Comparison of ENCODE assay signal across 26 mouse cellular contexts in genomic region chr16:7951616-7952015, GRCm38 (mm10).
"Had no signal": no experiment of that assay in that cellular context is flagged by ENCODE, and none has a peak within 500 bp of the region (broad histone marks: within the 10 kb centered on the region; RNA-seq: fewer than 3 reads in every experiment).

No protein-coding gene starts in this region.

- H3K9ac ChIP-seq: heart, embryonic 13.5 days; heart, embryonic 15.5 days; hindbrain, embryonic 13.5 days; hindbrain, embryonic 15.5 days; kidney, embryonic 15.5 days; limb, embryonic 13.5 days; limb, embryonic 15.5 days; liver, embryonic 12.5 days; liver, embryonic 14.5 days had no signal

- H3K4me1 ChIP-seq: heart, embryonic 13.5 days; heart, embryonic 15.5 days; hindbrain, embryonic 13.5 days; hindbrain, embryonic 15.5 days; kidney, embryonic 15.5 days; limb, embryonic 13.5 days; limb, embryonic 15.5 days; liver, embryonic 12.5 days had no signal

- H3K4me2 ChIP-seq: heart, embryonic 11.5 days; heart, embryonic 13.5 days; heart, embryonic 15.5 days; hindbrain, embryonic 13.5 days; hindbrain, embryonic 15.5 days; kidney, embryonic 15.5 days; limb, embryonic 13.5 days; limb, embryonic 15.5 days; liver, embryonic 12.5 days had no signal

- H3K27ac ChIP-seq: heart, adult 2 months; heart, embryonic 13.5 days; heart, embryonic 15.5 days; hindbrain, embryonic 13.5 days; hindbrain, embryonic 15.5 days; hindbrain, postnatal 0 days; kidney, embryonic 15.5 days; layer of hippocampus, adult 2 months; left cerebral cortex, adult 2 months; limb, embryonic 13.5 days; limb, embryonic 15.5 days; liver, embryonic 12.5 days; liver, embryonic 14.5 days had no signal

- ATAC-seq: hindbrain, postnatal 0 days; intestine, embryonic 16.5 days; liver, embryonic 12.5 days had no signal

- H3K9me3 ChIP-seq: heart, embryonic 13.5 days; heart, embryonic 15.5 days; hindbrain, embryonic 13.5 days; hindbrain, embryonic 15.5 days; kidney, embryonic 15.5 days; limb, embryonic 13.5 days; limb, embryonic 15.5 days had no signal

- H3K27me3 ChIP-seq: heart, embryonic 13.5 days; heart, embryonic 15.5 days; hindbrain, embryonic 13.5 days; hindbrain, embryonic 15.5 days; kidney, embryonic 15.5 days; limb, embryonic 13.5 days; limb, embryonic 15.5 days; liver, embryonic 12.5 days had no signal

- DNase-seq: gastrocnemius, postnatal 14 days; gastrocnemius, postnatal 36 days; heart, adult 11 months; heart, adult 2 months; heart, postnatal 14 days; heart, postnatal 36 days; kidney, adult 11 months; kidney, adult 2 months; kidney, adult 9 months; kidney, postnatal 10 days; kidney, postnatal 25 days; kidney, postnatal 4 days had no signal

- H3K36me3 ChIP-seq: heart, embryonic 13.5 days; heart, embryonic 15.5 days; hindbrain, embryonic 13.5 days; hindbrain, embryonic 15.5 days; kidney, embryonic 15.5 days; limb, embryonic 13.5 days; limb, embryonic 15.5 days; liver, embryonic 12.5 days had no signal

- H3K4me3 ChIP-seq: heart, adult 2 months; heart, embryonic 13.5 days; heart, embryonic 15.5 days; hindbrain, embryonic 13.5 days; hindbrain, embryonic 15.5 days; kidney, embryonic 15.5 days; layer of hippocampus, adult 2 months; left cerebral cortex, adult 2 months; limb, embryonic 13.5 days; limb, embryonic 15.5 days; liver, embryonic 12.5 days had no signal
